Mouse (Mus musculus) brain, adult 10 weeks (tissue): Measurements from ENCODE around the gene Gm13090. TPM values are rescaled to one million over a fixed set of nuclear protein-coding genes. Genes with fewer than 3 reads are reported as not detected.

Experiments used
- polyA plus RNA-seq: library from polyadenylated mRNA; stranded (reverse); fragments of 350-450 nt; fragmentation: Illumina TruSeq; extraction: RNeasy Lipid Tissue Mini Kit (QIAGEN cat#74804); gene quantifications from one replicate; pipeline ENCODE4 v1.2.3, GENCODE M21; 2015; ENCODE audit warnings: low read depth, low replicate concordance

Gm13090 gene
- not detected for polyA plus RNA-seq

GRCm38 (mm10) chr4:151089270-151089669, at the start of gene Gm13090:
TSS of gene Gm13090 (plus strand) at chr4:151089570.

GRCm38 (mm10) chr4:151044037-151044943, 45.1 kb upstream of the Gm13090 start, which contains the start of gene Per3:
TSS of gene Per3 (minus strand) at chr4:151044665.

GRCm38 (mm10) chr4:151057347-151058321, 31.7 kb upstream of the Gm13090 start, which contains the start of gene Vamp3:
TSS of gene Vamp3 (minus strand) at chr4:151057963.

Other genes with a start within 250 kb of the Gm13090 start
- gene Errfi1, start 235.7 kb upstream of the Gm13090 start, polyA plus RNA-seq: 27.6 TPM
- gene Park7, start 175.1 kb upstream of the Gm13090 start, polyA plus RNA-seq: 255 TPM
- 0.30 TPM for gene Tnfrsf9, start 175.0 kb upstream of the Gm13090 start, polyA plus RNA-seq
- gene Uts2, start 92.5 kb upstream of the Gm13090 start, polyA plus RNA-seq: not detected
- 18.4 TPM for gene Per3, start 44.9 kb upstream of the Gm13090 start, polyA plus RNA-seq
- gene Vamp3, start 31.6 kb upstream of the Gm13090 start, polyA plus RNA-seq: 52.4 TPM